Mouse (Mus musculus): Measurements from ENCODE around the gene Etv6.

Gene Etv6

GRCm38 (mm10) chr6:134291823-134292222 is 256.3 kb downstream of the Etv6 start:
- in situ Hi-C loops (cut with MboI; ENCODE audit: unreplicated experiment in 2 of 2) = no loop called here

GRCm38 (mm10) chr6:134292404-134292803 is 256.9 kb downstream of the Etv6 start:
- in situ Hi-C loops (cut with MboI; ENCODE audit: unreplicated experiment in 2 of 2) = no loop called here

GRCm38 (mm10) chr6:134293615-134294508 is 258.4 kb downstream of the Etv6 start:
- in situ Hi-C loops (cut with MboI; ENCODE audit: unreplicated experiment in 2 of 2) = no loop called here

GRCm38 (mm10) chr6:134297884-134298619 is 262.6 kb downstream of the Etv6 start:
- in situ Hi-C loops (cut with MboI; ENCODE audit: unreplicated experiment in 2 of 2) = no loop called here

- in situ Hi-C loops (cut with MboI; ENCODE audit: unreplicated experiment in 2 of 2) = no loop called here
Observed at GRCm38 (mm10) chr6:134301951-134302350, 266.5 kb downstream of the Etv6 start.

- in situ Hi-C loops (cut with MboI; ENCODE audit: unreplicated experiment in 2 of 2) = no loop called here
Observed at GRCm38 (mm10) chr6:134311346-134311745, 275.8 kb downstream of the Etv6 start.

- in situ Hi-C loops (cut with MboI; ENCODE audit: unreplicated experiment in 2 of 2) = no loop called here
Observed at GRCm38 (mm10) chr6:134312571-134312970, 277.1 kb downstream of the Etv6 start.

- in situ Hi-C loops (cut with MboI; ENCODE audit: unreplicated experiment in 2 of 2) = no loop called here
Observed at GRCm38 (mm10) chr6:134317371-134317770, 281.9 kb downstream of the Etv6 start.
